Mouse (Mus musculus) ES-Bruce4 (cell line): ENCODE measurements around the gene H2-T24. TPM values are rescaled to one million over a fixed set of nuclear protein-coding genes. Genes with fewer than 3 reads are reported as not detected.
"Not testable (repeated sequence)": the region's sequence is repeated elsewhere in the genome, so short reads cannot be mapped to it uniquely, and the experiment has no call there.

Experiments
- H3K27ac ChIP-seq: 2 replicates; pipeline ENCODE4 v1.5.1; 2012; ENCODE audit warnings: low read length, inconsistent platforms; ENCODE audit not compliant: insufficient read depth
- H3K27me3 ChIP-seq: 2 replicates; pipeline ENCODE4 v1.6.1; 2012; ENCODE audit warnings: mild to moderate bottlenecking, low read length, inconsistent platforms; ENCODE audit not compliant: control insufficient read depth, poor library complexity, insufficient read depth, severe bottlenecking
- H3K36me3 ChIP-seq: 2 replicates; pipeline ENCODE4 v1.6.1; 2012; ENCODE audit warnings: inconsistent platforms, mild to moderate bottlenecking, low read length, moderate library complexity; ENCODE audit not compliant: control insufficient read depth, poor library complexity, insufficient read depth, severe bottlenecking
- H3K4me1 ChIP-seq: one replicate; pipeline ENCODE4 v1.8.1; 2011; ENCODE audit warnings: low read length; ENCODE audit not compliant: control insufficient read depth, insufficient read depth
- H3K4me3 ChIP-seq: 2 replicates; pipeline ENCODE4 v1.5.1; 2011; ENCODE audit warnings: low read depth, mild to moderate bottlenecking, low read length
- H3K9ac ChIP-seq: 2 replicates; pipeline ENCODE4 v1.6.1; 2012; ENCODE audit warnings: low read depth, mild to moderate bottlenecking, inconsistent platforms; ENCODE audit not compliant: poor library complexity, severe bottlenecking
- H3K9me3 ChIP-seq: replicated peaks from 2 replicates; pipeline ENCODE4 v1.6.1; 2012; ENCODE audit warnings: mild to moderate bottlenecking, low read length, inconsistent platforms; ENCODE audit not compliant: control insufficient read depth, poor library complexity, insufficient read depth, severe bottlenecking
- CTCF ChIP-seq: IDR thresholded peaks from one replicate; pipeline ENCODE4 v1.8.1; 2011; ENCODE audit warnings: low read depth, low read length
- EP300 ChIP-seq: IDR thresholded peaks from 2 replicates; pipeline ENCODE4 v1.6.1; 2011; ENCODE audit warnings: low read depth, low read length; ENCODE audit not compliant: insufficient read depth
- POLR2A ChIP-seq: IDR thresholded peaks from one replicate; pipeline ENCODE4 v1.8.1; 2011; ENCODE audit warnings: low read length; ENCODE audit not compliant: insufficient read depth
- polyA plus RNA-seq: library from polyadenylated mRNA; stranded (reverse); fragments of >200 nt; gene quantifications from 2 replicates; pipeline ENCODE4 v1.2.4, GENCODE M21; 2011; ENCODE audit warnings: low read depth; ENCODE audit not compliant: missing spikeins, insufficient read depth, insufficient read length

H2-T24 gene
- polyA plus RNA-seq, 1 experiment = not detected

- no peak overlapping the region for H3K27ac ChIP-seq
- no peaks in the 10 kb centered on the region for H3K36me3 ChIP-seq
- H3K9me3 ChIP-seq = peaks cover 16% of the 10 kb centered on the region
- no peak overlapping the region for H3K9ac ChIP-seq
- H3K27me3 ChIP-seq = no peaks in the 10 kb centered on the region
- no peak overlapping the region for H3K4me3 ChIP-seq
- H3K4me1 ChIP-seq = no peaks in the 10 kb centered on the region
- TF ChIP-seq POLR2A (no peak), EP300 (no peak), CTCF (no peak)
Observed at GRCm38 (mm10) chr17:36022098-36022497, 1.7 kb upstream of the H2-T24 start.

GRCm38 (mm10) chr17:36021309-36021708 is 949 bp upstream of the H2-T24 start:
- Histone ChIP-seq H3K4me3 (no peak overlapping the region), H3K9ac (no peak overlapping the region), H3K4me1 (no peaks in the 10 kb centered on the region), H3K9me3 (peaks cover 9% of the 10 kb centered on the region), H3K36me3 (no peaks in the 10 kb centered on the region), H3K27me3 (no peaks in the 10 kb centered on the region), H3K27ac (no peak overlapping the region)
- no peak for TF ChIP-seq CTCF
- no peak for TF ChIP-seq POLR2A
- no peak for TF ChIP-seq EP300

DNA sequence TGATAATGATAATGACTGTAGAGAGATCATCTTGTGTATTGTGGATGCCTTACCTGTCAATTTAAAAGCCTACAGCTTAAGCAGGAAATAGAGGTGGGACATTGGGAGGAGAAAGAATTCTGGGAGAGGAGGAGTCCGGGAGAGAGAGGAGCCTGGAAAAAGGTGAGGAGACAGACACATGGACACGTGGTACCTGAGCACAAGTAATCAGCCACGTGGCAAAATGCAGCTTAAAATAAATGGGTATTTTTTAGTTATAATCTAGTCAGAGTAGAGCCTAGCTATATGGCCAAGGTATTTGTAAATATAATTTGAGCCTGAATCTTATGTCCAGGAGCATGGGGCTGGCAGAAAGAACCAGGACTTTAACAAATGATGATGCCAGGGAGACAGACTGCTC is 841 bp downstream of the H2-T24 start:
- H3K36me3 ChIP-seq = peaks cover 9% of the 10 kb centered on the region
- H3K9me3 ChIP-seq = peaks cover 18% of the 10 kb centered on the region
- no peak overlapping the region for H3K9ac ChIP-seq
- H3K27ac ChIP-seq = no peak overlapping the region
- H3K4me1 ChIP-seq = no peaks in the 10 kb centered on the region
- no peak overlapping the region for H3K4me3 ChIP-seq
- no peaks in the 10 kb centered on the region for H3K27me3 ChIP-seq
- TF ChIP-seq EP300 (no peak), CTCF (no peak), POLR2A (no peak)

GRCm38 (mm10) chr17:36018979-36019378 is 1.4 kb downstream of the H2-T24 start:
- peaks cover 23% of the 10 kb centered on the region for H3K9me3 ChIP-seq
- TF ChIP-seq EP300 (no peak), POLR2A (no peak), CTCF (no peak)
- H3K4me1 ChIP-seq = no peaks in the 10 kb centered on the region
- no peak overlapping the region for H3K27ac ChIP-seq
- H3K9ac ChIP-seq = no peak overlapping the region
- no peak overlapping the region for H3K4me3 ChIP-seq
- no peaks in the 10 kb centered on the region for H3K27me3 ChIP-seq
- H3K36me3 ChIP-seq = peaks cover 15% of the 10 kb centered on the region

DNA sequence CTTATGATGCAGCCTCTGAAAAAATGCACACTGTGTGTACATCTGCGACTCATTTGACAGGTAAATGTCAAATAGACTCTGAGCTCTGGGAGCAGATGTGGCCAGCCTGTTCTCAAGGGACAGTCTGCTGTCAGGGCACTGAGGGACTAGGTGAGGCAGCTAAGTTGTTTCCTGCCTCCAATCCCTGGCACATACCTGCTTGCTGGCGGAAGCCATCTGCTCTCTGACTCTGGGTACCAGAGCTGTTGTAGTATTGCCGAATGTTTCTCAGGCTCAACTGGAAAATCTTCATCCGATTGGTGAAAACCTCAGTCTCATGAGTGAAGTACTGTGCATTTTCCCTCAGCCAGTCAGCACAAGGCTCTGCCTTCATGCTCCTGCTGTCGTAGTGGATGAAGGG is 3.3 kb downstream of the H2-T24 start:
- Histone ChIP-seq H3K36me3 (peaks cover 15% of the 10 kb centered on the region), H3K27me3 (no peaks in the 10 kb centered on the region), H3K27ac (no peak overlapping the region), H3K4me3 (no peak overlapping the region), H3K4me1 (no peaks in the 10 kb centered on the region), H3K9me3 (peaks cover 24% of the 10 kb centered on the region), H3K9ac (no peak overlapping the region)
- no peak for TF ChIP-seq CTCF
- TF ChIP-seq POLR2A = no peak
- no peak for TF ChIP-seq EP300

DNA sequence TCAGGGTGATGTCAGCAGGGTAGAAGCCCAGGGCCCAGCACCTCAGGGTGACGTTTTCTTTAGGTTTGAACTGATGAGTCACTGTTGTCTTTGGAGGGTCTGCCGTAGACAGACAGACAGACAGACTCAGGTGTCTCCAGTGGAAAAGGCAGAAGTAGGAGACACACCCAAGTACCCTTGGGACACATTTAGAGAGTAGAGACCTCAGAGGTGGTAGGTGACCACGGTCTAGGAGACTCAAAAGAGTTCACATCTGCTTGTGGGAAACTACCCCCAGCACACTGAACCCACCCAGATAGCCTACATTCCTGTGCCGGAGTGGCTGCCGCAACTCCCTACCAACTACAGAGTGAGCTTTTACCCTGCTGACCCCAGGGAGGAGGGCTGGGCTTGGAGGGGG is 5.4 kb downstream of the H2-T24 start:
- Histone ChIP-seq H3K9ac (no peak overlapping the region), H3K4me1 (no peaks in the 10 kb centered on the region), H3K4me3 (no peak overlapping the region), H3K27ac (no peak overlapping the region), H3K36me3 (peaks cover 15% of the 10 kb centered on the region), H3K27me3 (no peaks in the 10 kb centered on the region), H3K9me3 (peaks cover 24% of the 10 kb centered on the region)
- TF ChIP-seq EP300 = no peak
- TF ChIP-seq POLR2A = no peak
- TF ChIP-seq CTCF = no peak

GRCm38 (mm10) chr17:36004409-36004808 is 16.0 kb downstream of the H2-T24 start:
- not testable (repeated sequence) for H3K36me3 ChIP-seq, H3K4me3 ChIP-seq, H3K27ac ChIP-seq, H3K9ac ChIP-seq, H3K4me1 ChIP-seq, H3K27me3 ChIP-seq
- peaks cover 67% of the 10 kb centered on the region for H3K9me3 ChIP-seq
